Mouse (Mus musculus) thymus, postnatal 0 days (tissue): Measurements from ENCODE around the gene 4930412O13Rik. TPM values are rescaled to one million over a fixed set of nuclear protein-coding genes. Genes with fewer than 3 reads are reported as not detected.

Experiments used
- DNase-seq: peaks from one replicate; pipeline ENCODE4 v3.0.0-alpha.2; 2015; ENCODE audit warnings: low spot score
- polyA plus RNA-seq: library from polyadenylated mRNA; unstranded; fragments of >200 nt; fragmentation: Nextera tagmentation; extraction: Ambion mirVana; gene quantifications from 2 replicates; pipeline ENCODE4 v1.2.1, GENCODE M21; 2015

4930412O13Rik gene
- polyA plus RNA-seq, 1 experiment from 2014 or later: not detected

DNA sequence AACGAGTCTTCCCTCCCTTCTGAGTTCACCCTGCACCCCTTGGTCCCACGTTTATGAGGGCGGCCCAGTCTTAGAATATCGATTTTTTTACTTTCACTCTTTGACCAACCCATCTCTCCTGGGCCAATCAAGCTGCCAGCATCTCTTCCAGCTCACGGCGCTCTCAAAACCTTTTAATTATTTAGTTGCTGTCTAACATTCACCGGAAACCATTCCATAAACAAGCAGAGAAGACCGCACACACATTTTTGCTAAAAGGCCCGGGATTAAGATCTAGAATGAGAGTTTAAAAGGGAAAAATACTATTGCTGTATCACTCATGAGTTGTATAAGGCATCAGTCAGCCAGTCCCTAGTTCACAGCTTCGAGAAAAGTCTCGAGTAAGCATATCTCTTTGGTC lies 781 bp upstream of the 4930412O13Rik start:
- no peak for DNase-seq

DNA sequence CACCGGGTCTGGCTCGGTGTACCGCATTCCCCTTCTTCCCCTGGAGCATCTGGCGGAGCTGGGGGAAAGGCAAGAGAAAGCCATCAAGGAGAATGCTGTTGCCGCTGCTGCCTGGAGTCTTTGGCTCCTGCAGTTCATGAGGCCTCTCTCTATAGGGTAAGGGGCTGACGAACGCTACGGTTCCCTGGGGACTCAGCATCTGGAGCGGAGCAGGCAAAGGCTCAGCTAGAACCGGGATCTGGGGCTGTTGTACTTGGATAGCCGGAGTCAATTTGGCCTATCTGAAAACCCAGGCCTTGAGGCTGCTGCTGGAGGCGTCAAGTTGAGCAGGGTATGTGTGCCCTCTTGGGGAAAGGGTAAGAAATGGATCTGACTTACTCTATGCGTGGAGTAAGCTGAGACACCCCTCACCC lies 565 bp downstream of the 4930412O13Rik start:
- DNase-seq: peak; percentile 55

DNA sequence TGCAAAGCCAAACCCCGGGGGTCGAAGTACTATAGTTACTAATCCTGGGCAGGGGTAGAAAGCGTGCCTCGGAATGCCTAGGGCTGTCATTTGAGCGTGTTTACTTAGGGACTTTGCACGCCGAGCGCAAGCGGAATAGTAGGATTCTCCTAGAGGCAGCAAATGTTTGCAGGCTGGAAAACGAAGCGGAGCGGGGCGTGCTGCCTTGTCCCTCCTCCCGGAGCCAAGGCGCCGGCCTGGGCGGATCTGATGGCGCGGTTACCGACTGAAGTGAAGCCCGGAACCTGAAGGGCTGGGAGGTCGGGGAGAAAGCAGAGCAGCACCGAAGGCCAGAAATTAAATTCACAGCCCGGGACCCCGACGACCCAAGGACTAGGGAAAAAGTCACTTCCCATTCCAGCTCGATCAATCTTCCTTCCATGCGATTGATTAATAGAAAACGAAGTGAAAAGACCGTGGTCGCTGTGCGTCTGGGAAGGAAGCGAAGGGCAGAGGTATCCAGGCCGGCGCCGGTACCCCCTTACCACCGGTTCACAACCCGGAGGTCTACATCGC lies 1.4 kb downstream of the 4930412O13Rik start:
- no peak for DNase-seq

DNA sequence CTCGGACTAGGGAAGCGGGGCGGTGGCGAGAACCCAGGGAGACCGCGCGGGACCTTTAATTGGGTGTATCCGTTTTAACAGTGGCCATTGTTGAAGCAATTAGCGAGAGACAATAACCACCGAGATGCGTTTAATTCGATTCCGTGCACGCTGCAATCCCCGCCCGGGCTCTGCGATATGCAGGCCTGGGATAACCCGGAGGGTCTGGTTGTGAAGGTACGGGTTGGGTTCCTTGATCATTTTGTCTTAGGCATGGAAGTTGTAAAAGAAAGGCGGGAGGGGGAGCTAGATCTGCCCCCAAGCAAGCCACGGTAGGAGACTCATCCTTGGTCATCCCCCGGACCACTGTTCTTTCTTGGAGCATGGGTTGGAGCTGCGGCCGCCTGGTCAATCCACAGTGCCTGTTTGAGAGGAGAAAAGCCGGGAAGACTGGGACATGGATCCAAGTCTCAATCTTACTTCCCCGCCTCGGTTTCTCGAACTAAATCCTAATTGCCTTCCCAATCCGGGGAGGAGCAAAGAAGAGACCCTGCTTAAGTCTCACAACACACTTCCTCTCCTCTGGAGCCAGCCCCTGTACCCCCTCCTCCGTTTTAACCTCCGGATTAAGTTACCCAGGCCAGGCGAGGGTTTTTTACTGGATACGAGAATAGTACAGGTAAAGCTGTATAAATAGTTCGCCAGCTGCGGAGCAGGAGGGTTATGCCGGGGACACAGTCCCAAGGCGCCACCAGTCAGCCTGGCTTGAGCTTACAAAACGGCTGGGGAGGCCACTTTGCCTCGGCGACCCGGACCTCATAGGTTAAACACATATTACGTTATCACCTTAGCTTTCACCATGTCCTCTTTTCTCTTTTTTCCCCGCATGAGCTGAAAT lies 2.1 kb downstream of the 4930412O13Rik start:
- DNase-seq: peak; percentile 33

DNA sequence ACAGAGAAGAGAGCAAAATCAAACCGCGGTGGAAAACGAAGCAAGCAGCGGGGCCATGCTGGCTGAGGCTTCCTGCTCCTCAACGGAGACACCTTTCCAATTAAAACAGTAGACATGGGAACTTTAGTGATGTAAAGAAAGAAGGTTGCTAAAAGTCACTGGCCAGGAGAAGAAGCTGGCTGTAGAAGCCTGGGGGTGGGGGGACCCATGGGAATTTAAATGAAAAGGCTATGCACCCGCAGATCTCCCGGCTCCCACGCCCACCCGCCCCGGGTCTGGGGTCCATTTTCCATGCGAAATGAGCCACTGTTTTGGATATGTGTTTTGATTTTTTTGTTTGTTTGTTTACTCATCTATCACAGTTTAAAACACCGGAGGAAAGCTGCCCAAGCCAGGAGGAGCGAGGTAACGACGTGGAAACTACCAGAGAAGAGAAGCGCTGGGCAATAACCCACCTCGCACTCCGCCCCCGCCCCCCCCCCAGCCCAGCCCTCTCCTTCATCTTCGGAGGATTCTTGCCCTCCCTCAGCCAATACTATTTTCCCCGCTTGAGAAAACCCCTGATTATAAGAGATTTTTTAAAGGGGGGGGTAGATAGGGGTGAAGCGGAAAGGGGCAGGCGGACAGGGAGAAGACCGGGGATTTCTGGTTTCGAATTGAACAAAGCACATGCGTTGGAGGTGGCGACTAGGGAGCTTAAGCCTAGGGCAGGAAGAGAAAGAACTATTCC lies 2.9 kb downstream of the 4930412O13Rik start:
- DNase-seq: peak; percentile 29

DNA sequence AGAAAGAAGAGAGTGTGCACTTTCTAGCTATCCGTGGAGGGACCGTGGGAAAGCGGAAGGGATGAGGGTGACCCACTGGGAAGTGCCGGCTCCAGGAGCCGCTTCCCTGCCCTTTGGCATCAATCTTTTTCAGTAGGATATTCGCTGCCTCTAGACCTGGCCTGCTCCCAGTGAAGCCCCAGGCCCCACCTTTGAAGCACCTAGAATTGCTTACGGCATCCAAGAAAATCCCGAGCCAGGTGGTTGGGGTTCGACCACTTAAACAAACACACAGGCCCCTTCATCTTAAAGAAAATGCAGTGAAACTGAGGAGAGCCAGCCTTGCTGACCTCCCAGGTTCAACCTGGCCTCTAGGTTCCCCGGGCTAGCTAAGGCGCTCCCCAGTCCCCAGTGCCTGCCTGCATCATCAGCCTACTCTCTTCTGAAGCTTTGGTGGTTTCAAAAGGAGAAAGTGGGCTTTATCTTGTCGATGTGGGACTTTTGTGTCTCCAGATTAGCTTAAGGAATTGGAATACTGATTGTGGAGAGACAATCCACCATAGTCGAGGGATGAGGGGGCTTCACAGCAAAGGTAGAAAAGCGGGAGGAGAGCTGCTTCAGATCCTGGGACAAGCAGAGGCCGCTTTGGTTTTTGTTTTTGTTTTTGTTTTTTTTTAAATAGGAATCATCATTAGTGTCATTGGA lies 3.6 kb downstream of the 4930412O13Rik start:
- DNase-seq: no peak

DNA sequence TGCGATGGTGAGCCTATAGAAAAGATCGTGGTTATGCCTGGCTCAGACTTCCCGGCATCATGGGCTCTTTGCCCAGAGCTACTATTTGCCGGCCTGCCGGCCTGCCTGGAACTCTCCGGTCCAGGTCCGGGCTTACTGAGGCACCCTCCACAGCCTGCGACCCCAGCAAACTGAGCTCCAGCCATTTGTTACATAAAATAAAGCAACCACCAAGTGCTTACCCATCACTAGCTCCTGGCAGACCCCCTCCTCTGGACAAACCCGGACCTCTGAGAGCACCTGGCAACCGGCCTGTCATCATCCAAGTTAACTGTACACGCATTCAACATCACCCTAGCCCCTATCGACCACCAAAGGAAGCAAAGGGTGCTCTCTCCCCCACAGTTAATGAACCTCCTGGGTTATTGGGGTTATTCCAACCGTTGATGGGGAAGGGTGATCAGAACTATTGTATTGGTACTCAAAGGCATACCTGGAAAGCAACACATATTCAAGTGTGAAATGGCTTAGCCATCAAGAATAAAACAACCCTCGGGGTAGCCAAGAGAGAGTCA lies 4.2 kb downstream of the 4930412O13Rik start:
- DNase-seq: no peak

DNA sequence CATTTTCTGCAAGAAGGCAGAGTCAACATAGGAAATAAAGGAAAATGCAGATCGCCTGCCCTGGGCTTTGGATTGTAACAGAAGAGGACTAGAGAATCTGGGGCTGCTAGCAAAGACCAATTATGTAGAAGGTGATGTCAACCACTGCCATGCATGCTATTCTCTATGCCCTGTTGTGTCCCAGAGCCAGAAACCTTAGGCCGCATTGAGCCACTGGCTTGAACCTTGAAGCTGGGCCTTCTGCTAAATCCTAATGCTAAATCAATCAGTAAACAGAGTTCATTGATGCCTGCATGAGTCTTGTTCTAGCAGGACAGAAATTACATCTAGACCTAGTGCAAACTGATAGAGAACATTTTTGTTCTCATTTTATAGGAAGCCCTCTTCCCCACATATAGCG lies 5.0 kb downstream of the 4930412O13Rik start:
- DNase-seq: no peak

DNA sequence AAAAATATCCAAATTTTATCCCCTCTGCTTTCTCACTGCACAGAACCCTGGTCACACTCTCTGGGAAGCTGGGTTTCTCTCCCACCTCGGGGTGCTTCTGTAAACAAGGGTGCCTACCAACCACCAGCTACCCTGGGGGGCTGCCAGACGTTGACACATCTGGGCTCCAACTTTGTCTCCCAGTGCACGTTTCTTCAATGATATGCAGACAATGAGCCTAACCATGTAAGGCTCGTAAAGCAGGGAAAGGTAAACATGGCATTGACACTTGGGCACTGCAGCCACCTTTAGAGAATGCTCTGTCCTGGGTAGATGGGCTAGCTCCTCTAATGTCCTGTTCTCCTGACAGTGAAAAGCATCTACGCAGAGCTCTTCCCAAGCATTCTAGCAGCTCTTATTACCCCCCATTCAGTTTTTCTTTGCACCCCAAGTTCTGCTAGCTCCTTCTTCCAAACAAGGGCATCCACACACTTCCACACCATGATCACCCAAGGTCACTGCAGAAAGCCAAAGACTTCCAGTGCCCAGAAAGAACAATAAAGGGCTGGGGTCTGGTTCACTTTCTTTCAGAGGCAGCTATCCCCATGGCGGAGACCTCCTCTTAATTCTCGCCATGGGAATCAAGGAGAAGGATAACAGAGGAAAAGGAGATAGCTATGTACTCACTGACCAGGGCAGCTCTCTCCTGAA lies 6.0 kb downstream of the 4930412O13Rik start:
- DNase-seq: no peak

DNA sequence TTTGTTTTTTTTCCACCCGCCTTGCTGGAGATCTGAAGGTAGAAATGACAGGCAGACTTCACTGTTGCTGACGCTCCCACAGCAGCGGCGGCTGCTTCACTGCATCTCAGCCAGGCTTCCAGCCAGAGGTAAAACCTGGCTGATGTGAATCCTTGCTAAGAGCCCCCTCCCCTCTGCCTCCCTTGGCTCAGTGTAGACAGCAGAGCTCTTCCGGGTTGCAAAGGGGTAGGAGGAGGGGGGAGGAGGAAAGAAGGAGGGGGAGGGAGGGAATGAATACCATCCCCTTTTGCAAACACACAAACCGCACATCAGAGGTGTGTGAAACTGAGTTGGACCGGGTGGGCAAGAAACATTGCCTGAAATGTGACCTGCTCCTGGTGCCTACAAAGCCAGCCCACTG lies 6.6 kb downstream of the 4930412O13Rik start:
- no peak for DNase-seq

DNA sequence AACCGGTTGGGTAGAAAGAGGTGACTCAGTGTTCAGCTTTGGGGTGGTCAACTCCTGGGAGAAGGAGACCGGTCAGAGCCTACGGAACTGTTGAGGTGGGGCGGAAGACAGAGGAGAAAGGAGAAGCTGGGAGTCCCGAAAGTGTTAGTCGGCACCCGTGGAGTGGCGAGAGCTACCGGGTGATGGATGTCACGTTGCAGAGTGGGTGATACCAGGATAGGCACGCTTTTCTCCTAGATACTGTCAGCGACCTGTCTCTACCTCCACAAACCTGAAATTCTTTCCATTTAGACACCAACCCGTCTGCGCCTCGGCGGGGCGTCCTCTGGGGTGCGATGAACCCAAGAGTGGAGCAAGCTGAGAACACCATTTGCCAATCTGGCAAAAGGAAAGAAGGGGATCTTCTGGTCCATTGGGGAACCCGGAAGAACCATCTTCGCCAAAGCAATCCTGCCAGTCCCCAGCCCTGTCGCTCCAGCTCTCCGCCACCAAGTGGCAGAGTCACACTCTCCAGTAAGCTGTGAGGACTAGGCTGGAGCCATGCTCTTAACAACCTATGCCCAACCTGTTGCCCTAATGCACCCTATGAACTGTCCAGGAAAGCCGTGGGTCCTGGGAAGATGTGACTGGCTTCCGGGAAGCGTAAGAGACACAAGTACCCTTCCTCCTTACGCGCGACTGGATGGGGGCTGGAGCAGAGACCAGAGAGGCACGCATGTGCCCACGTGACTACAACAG lies 8.0 kb downstream of the 4930412O13Rik start, which contains the start of gene 9230102O04Rik:
TSS of gene 9230102O04Rik (minus strand) at position 628 of the 738 bp plus-strand sequence.
- peak; percentile 73 for DNase-seq

DNA sequence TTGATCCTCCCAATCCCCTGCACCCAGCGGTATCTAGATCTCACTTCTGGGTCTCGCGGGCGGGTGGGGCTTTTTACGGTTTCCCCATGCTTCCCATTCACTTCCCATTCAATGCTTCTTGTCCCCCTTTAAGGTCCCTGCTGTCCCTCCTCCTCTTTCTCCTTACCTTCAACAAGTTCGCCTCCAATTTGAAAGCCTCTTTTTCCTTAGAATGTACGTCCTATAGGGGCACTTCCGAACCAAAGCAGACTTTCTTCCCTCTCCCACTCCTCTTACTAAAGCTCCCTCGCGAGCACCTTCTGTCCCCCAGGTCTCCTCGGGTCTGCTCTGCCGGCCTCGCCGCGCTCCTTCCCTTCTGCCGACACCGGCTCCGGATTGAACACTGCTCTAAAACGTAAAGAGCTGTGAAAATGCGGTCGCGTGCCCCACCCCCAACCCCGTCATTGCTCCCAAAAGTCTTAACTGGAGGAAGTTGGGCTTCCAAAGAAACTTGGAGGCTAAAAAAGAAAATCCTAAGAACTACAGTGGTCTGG lies 8.7 kb downstream of the 4930412O13Rik start, which contains the start of gene Gata3:
TSS of gene Gata3 (minus strand) at position 384 of the 533 bp plus-strand sequence.
- DNase-seq: no peak

DNA sequence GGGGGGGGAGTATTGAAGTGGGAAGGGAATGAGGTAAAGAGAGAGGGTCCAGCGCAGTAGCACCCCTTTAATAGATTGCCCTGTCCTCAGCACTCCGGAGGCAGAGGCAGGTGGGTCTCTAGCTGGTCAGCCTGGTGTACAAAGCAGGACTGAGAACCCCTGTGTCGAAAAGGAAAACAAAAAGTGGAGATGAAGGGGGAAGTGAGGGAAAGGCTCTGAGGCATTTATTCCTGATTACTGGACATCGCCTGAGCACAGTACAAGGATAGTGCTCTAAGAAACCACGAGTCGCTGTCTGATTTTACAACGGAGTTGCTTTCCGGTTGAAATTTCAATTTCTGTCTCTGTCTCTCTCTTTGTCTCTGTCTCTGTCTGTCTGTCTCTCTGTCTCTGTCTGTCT lies 9.2 kb downstream of the 4930412O13Rik start:
- no peak for DNase-seq

DNA sequence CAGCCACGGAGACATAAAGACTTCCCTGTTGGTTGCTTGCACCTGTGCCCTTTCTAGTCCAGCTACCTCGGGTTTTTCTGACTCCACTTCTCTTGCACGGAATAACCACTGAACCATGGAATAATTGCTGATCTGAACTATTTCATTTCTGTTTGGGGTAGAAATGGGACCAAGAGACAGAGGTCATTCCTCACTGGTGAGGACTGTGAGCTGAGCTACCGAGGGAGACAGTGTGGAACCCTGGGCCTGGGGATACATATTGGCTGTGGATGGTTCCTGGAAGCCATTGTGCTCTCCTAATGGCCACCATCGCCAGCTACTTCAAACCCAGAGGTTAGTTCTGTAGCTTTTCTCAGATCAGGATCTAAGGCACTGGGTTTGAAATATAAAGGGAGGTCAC lies 9.9 kb downstream of the 4930412O13Rik start:
- no peak for DNase-seq

DNA sequence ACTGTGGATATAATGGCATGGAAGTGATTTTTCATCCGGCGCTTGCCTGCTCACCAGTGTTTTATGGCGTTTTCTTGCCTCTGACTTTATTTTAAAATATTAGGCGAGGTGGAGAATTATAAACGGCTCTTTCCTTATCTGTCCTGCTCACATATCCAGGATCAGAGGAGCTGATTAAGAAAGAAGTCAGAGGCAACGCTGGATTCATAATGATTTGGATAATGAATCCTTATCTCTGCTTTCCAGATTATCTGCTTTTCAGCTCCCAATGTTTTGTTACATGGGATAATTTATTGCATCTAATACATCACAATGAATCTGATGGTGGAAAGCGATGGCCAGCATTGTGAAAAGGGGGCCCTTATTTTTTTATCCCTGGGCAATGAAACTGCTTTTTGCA lies 11.5 kb downstream of the 4930412O13Rik start:
- DNase-seq: no peak

DNA sequence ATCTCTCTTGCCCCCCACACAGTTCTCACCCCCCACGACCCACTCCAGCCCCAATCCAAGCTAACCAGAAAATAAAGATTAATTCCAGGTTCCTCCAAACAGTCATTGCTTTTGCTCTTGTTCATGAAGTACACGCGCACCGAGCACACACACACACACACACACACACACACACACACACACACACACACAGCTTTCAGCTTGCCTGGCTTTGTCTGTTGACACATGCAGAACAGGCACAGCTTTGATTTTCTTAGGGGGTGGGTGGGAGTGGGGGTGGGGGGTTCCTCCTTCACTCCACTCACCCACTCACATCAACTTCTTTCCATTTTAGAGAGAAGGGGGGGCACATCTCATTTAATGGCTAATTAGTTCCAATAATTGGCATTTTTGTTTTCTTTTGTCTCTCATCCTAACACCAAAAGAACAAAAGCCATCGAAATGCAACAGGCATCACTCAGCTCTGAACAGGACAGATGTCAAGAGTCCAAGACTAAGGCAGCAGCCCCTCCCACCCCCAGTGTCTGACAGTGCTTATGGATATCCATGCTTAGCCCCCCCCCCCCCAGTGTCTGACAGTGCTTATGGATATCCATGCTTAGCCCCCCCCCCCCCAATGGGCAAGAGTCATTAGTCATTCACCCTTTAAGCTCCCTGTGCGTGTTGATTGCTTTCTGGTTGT lies 12.4 kb downstream of the 4930412O13Rik start:
- DNase-seq: no peak

DNA sequence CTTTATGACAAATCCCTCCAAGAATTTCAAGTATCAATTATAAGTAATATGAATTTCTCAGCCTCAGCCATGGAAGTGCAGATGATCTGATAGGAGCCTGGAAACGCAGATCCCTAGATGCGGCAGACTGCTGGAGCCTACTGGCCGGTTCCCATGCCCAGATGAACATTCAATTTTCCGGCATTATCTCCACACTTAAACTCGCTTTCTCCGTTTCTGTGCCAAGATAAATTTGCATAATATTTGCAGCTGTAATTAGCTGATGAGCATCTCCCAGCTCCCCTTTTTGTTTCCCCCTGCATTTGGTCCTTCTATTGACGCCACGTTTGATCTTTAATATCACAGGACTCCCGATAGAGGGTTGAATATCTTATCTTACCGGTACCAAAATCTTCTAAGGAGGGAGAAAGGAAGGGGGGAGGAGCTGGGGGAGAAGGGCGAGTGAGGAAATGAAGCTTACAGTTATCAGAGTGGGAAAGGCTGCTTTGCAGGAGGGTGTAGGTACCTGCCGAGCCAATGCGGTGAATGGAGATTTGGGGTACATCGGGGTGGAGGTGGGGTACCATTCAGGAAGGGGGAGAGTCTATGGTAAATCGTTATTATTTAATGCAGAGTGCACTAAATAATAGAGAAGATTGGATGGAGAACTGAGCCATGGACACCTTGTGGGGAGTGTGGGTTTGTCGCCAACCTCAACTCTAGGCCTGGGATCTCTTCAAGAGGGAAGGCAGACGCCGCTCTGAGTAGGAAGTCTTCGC lies 14.0 kb downstream of the 4930412O13Rik start:
- no peak for DNase-seq

DNA sequence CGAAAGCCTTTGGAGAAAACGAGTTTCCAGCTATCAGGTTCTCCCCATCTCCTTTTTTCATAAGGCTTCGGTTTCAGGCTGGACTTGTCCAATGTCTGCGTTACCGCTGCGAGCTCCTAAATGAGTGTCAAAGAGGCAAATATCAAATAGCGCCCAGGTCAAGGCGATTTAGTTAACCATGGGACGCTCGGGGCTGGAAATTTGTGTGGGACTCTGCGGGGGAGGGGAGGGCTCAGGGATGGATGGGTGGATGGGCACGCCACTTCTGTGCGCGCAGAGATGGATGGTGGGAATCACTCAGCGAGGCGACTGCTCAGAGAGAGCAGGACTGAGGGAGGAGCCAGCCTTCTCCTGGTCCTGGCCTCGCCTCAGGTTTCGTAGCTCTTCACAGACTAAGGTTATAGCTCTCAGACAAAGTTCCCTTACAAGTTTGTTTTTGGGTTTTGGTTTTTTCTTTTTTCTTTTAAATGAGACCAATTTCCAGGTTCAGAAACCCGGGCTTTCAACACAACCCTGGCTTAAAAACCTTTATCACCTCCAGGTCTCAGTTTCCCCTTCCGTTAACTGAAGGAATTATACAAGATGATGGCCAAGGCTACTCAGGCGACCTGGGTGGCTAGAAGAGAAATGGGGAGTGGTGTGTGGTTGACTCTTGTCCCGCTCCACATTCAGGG lies 15.2 kb downstream of the 4930412O13Rik start:
- DNase-seq: no peak
